Comparison of ENCODE assay signal across 9 mouse cellular contexts in genomic region chr13:41358009-41358408, GRCm38 (mm10).
A peak's percentile ranks its signal among the peaks of the same experiment; 100 is the strongest.
DNase-seq lines count a peak whose midpoint lies in the region; ATAC-seq and TF ChIP-seq lines count a peak whose summit lies in the region.
"Had no signal": no experiment of that assay in that cellular context is flagged by ENCODE, and none has a peak within 500 bp of the region (broad histone marks: within the 10 kb centered on the region; RNA-seq: fewer than 3 reads in every experiment).

No protein-coding gene starts in this region.

- peak overlapping the region; percentile 82 for H3K4me2 ChIP-seq in hindbrain, embryonic 16.5 days (ENCODE audit: low read length)
- peak overlapping the region; percentile 84 for H3K4me2 ChIP-seq in liver, postnatal 0 days (ENCODE audit: low read depth, low read length)

- WGBS in hindbrain, embryonic 16.5 days: 6% methylated on average over 10 of the region's 10 CpGs
- 25% methylated on average over 10 of the region's 10 CpGs for WGBS in liver, postnatal 0 days (ENCODE audit: insufficient replicate concordance)

- no peaks in the 10 kb centered on the region for H3K36me3 ChIP-seq in hindbrain, embryonic 16.5 days (ENCODE audit: control insufficient read depth, insufficient read depth, low read length)
- H3K36me3 ChIP-seq in liver, postnatal 0 days (replicated peaks; ENCODE audit: insufficient read depth, low read length): no peaks in the 10 kb centered on the region; the same call in 1 of the 2 replicates

- intact Hi-C loops in heart, postnatal 36 days (cut with DNase I): loop anchor here (2.0 kb wide), 2 partner anchors 55 to 213 kb away; no protein-coding TSS in a partner anchor

- H3K27me3 ChIP-seq in hindbrain, embryonic 16.5 days (replicated peaks; ENCODE audit: control insufficient read depth, insufficient read depth, low read length): no peaks in the 10 kb centered on the region
- H3K27me3 ChIP-seq in liver, postnatal 0 days (ENCODE audit: insufficient read depth, low read length): no peaks in the 10 kb centered on the region
- H3K27me3 ChIP-seq: Patski had no signal

- no peak for ATAC-seq in hindbrain, embryonic 16.5 days
- ATAC-seq in liver, postnatal 0 days: no peak
- no peak for ATAC-seq in monocyte, adult 5-6 weeks (replicated peaks; ENCODE audit: insufficient number of reproducible peaks, low FRiP score, low TSS enrichment, poor library complexity, severe bottlenecking)

- peak overlapping the region; percentile 79 for H3K9ac ChIP-seq in hindbrain, embryonic 16.5 days (ENCODE audit: low read depth, low read length)
- peak overlapping the region; percentile 74 for H3K9ac ChIP-seq in liver, postnatal 0 days (replicated peaks)

- DNase-seq in heart, adult 11 months: peak; percentile 92
- DNase-seq in heart, postnatal 36 days: no peak
- no peak for DNase-seq in liver, postnatal 0 days
- no peak for DNase-seq in spleen, adult 18-20 months
- DNase-seq in cerebellum, adult 11 months: no peak

- H3K27ac ChIP-seq in cortical plate, adult 2 months (ENCODE audit: insufficient read depth, low read length): peak overlapping the region; percentile 91; the same call in 1 of the 2 replicates
- peak overlapping the region; percentile 91 for H3K27ac ChIP-seq in hindbrain, embryonic 16.5 days (ENCODE audit: low read depth, low read length)
- H3K27ac ChIP-seq in liver, postnatal 0 days (ENCODE audit: low read depth): peak overlapping the region; percentile 92

- TF ChIP-seq EP300 in liver, postnatal 0 days (IDR thresholded peaks at IDR 0.05; ENCODE audit: low read depth): no peak

- peak overlapping the region; percentile 76 for H3K4me3 ChIP-seq in cortical plate, adult 2 months (ENCODE audit: insufficient read depth, low read length)
- H3K4me3 ChIP-seq in hindbrain, embryonic 16.5 days (ENCODE audit: low read length): peak overlapping the region; percentile 76
- peak overlapping the region; percentile 67 for H3K4me3 ChIP-seq in liver, postnatal 0 days (ENCODE audit: low read depth, low read length)

- TF ChIP-seq POLR2A in cortical plate, adult 2 months (IDR thresholded peaks at IDR 0.05; ENCODE audit: extremely low read depth, insufficient read depth, low read length): no peak

- peaks cover 3% of the 10 kb centered on the region; the same call in 1 of the 2 replicates for H3K4me1 ChIP-seq in cortical plate, adult 2 months (ENCODE audit: control insufficient read depth, insufficient read depth, low read length)
- peaks cover 20% of the 10 kb centered on the region for H3K4me1 ChIP-seq in hindbrain, embryonic 16.5 days (ENCODE audit: control insufficient read depth, insufficient read depth, low read depth, low read length)
- peaks cover 26% of the 10 kb centered on the region for H3K4me1 ChIP-seq in liver, postnatal 0 days (ENCODE audit: insufficient read depth)

- TF ChIP-seq CTCF in cortical plate, adult 2 months (IDR thresholded peaks at IDR 0.05; ENCODE audit: extremely low read depth, insufficient read depth, low read length): no peak
- TF ChIP-seq CTCF in liver, postnatal 0 days (IDR thresholded peaks at IDR 0.05; ENCODE audit: low read depth): no peak

- H3K9me3 ChIP-seq in hindbrain, embryonic 16.5 days (ENCODE audit: control insufficient read depth, low read length): no peaks in the 10 kb centered on the region
- no peaks in the 10 kb centered on the region for H3K9me3 ChIP-seq in liver, postnatal 0 days (ENCODE audit: low read length)
